Mouse (Mus musculus) liver, embryonic 15.5 days (tissue): ENCODE measurements around the gene Rpl19. TPM values are rescaled to one million over a fixed set of nuclear protein-coding genes. Genes with fewer than 3 reads are reported as not detected.
A peak's percentile ranks its signal among the peaks of the same experiment; 100 is the strongest.

Experiments used
- ATAC-seq: fragments of 200-750 bp; cut with Nextera tagmentation; 2 replicates; pipeline ENCODE4 v1.8.0; 2017; ENCODE audit warnings: moderate number of reproducible peaks, mild to moderate bottlenecking, moderate library complexity; ENCODE audit not compliant: insufficient read depth
- H3K27ac ChIP-seq: fragments of 300-500 bp; sonication (generic); replicated peaks from 2 replicates; pipeline ENCODE4 v1.5.1; 2015; ENCODE audit warnings: mild to moderate bottlenecking, inconsistent platforms
- H3K27me3 ChIP-seq: fragments of 300-500 bp; sonication (generic); 2 replicates; pipeline ENCODE4 v1.6.1; 2015; ENCODE audit warnings: mild to moderate bottlenecking, inconsistent platforms
- H3K36me3 ChIP-seq: fragments of 300-500 bp; sonication (generic); replicated peaks from 2 replicates; pipeline ENCODE4 v1.6.1; 2015; ENCODE audit warnings: moderate library complexity, mild to moderate bottlenecking, inconsistent platforms
- H3K4me1 ChIP-seq: fragments of 300-500 bp; sonication (generic); replicated peaks from 2 replicates; pipeline ENCODE4 v1.6.1; 2015; ENCODE audit warnings: inconsistent platforms
- H3K4me2 ChIP-seq: fragments of 300-500 bp; sonication (generic); 2 replicates; pipeline ENCODE4 v1.6.1; 2015; ENCODE audit warnings: moderate library complexity, mild to moderate bottlenecking, inconsistent platforms
- H3K4me3 ChIP-seq: fragments of 300-500 bp; sonication (generic); replicated peaks from 2 replicates; pipeline ENCODE4 v1.5.1; 2015; ENCODE audit warnings: mild to moderate bottlenecking, inconsistent platforms
- H3K9ac ChIP-seq: fragments of 300-500 bp; sonication (generic); 2 replicates; pipeline ENCODE4 v1.6.1; 2015; ENCODE audit warnings: moderate library complexity, mild to moderate bottlenecking, inconsistent platforms
- H3K9me3 ChIP-seq: fragments of 300-500 bp; sonication (generic); replicated peaks from 2 replicates; pipeline ENCODE4 v1.6.1; 2016; ENCODE audit warnings: inconsistent platforms
- WGBS: fragments of 180-500 bp; shearing (Covaris S2); methylation state at CpG from one replicate; pipeline ENCODE4 v1.1.7; 2015; ENCODE audit warnings: mixed read lengths; ENCODE audit not compliant: insufficient replicate concordance; 5-methylcytosine and 5-hydroxymethylcytosine counted together
- polyA plus RNA-seq: library from polyadenylated mRNA; unstranded; fragments of >200 nt; fragmentation: Nextera tagmentation; extraction: Ambion mirVana; gene quantifications from 2 replicates; pipeline ENCODE4 v1.2.1, GENCODE M21; 2015

The Rpl19 gene
- polyA plus RNA-seq, 1 experiment from 2014 or later, result 549 TPM

DNA sequence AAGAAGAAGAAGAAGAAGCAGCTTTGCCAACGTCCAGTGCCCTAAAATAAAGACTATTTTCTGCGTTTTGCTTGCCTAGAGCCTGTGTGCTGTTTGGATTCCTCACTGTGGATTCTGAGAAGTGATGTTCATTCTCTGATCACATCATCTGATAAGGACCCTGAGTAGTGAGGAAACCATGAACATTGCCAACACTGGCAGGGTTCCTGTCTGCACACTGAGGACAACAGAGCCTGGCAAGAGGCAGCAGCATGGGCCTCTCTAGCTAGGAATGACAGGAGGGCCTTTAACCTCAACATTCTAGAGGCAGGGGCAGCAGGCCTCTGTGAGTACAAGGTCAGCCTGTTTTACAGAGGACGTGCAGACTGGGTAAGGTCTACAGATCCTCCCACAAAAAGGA is 2.0 kb upstream of the Rpl19 start:
- ATAC-seq, result no peak
- Histone ChIP-seq H3K9ac (no peak overlapping the region), H3K4me2 (no peak overlapping the region), H3K4me1 (peaks cover 44% of the 10 kb centered on the region), H3K36me3 (peaks cover 15% of the 10 kb centered on the region), H3K4me3 (no peak overlapping the region), H3K27ac (no peak overlapping the region), H3K9me3 (no peaks in the 10 kb centered on the region), H3K27me3 (peaks cover 45% of the 10 kb centered on the region)
- 65% methylated on average over 3 of the region's 3 CpGs for WGBS

DNA sequence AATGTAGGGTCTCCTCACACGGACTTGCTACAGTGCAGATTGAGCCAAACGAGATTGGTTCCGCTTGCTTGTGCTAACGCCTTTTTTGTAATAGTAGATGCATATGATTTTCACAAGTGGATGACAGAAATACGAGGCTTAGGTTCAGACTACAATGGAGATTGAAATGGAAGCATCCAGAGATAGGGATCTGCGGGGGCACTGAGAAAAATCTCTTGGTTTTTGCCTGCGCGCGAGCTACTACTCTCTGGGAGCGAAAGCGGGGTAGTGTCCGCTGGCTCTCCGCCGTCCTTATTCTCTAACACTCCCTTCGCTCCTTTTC is 301 bp upstream of the Rpl19 start:
- no peaks in the 10 kb centered on the region for H3K9me3 ChIP-seq
- no peak for ATAC-seq
- H3K4me3 ChIP-seq, result peak overlapping the region; percentile 94
- H3K4me2 ChIP-seq, result peak overlapping the region; percentile 87
- WGBS, result 5% methylated on average over 15 of the region's 15 CpGs
- peak overlapping the region; percentile 76 for H3K27ac ChIP-seq
- H3K36me3 ChIP-seq, result peaks cover 31% of the 10 kb centered on the region
- H3K4me1 ChIP-seq, result peaks cover 44% of the 10 kb centered on the region
- peaks cover 28% of the 10 kb centered on the region for H3K27me3 ChIP-seq
- H3K9ac ChIP-seq, result peak overlapping the region; percentile 97

DNA sequence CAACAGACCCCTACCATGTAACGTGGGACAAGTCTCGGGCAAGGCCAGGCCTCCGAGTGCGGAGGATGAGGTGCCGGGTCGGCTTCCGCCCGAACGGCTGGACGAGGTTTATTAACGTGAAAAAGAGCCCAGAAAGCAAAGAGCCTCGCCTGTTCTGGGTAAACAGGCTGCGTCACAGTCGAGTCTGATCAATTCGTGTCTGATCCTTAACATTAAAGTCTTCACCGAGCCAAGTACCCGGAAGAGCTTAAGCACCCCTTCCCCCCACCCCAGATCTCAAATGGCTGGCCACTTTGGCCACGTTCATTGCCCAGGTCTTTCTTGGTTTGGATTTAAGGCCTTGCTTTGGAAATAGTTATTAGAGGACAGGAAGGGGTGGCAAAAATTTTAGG is 783 bp downstream of the Rpl19 start:
- Histone ChIP-seq H3K27ac (peak overlapping the region; percentile 76), H3K9ac (peak overlapping the region; percentile 97), H3K4me1 (peaks cover 33% of the 10 kb centered on the region), H3K4me3 (peak overlapping the region; percentile 94), H3K27me3 (peaks cover 17% of the 10 kb centered on the region), H3K36me3 (peaks cover 31% of the 10 kb centered on the region), H3K4me2 (peak overlapping the region; percentile 87), H3K9me3 (no peaks in the 10 kb centered on the region)
- 1% methylated on average over 18 of the region's 18 CpGs for WGBS
- no peak for ATAC-seq

DNA sequence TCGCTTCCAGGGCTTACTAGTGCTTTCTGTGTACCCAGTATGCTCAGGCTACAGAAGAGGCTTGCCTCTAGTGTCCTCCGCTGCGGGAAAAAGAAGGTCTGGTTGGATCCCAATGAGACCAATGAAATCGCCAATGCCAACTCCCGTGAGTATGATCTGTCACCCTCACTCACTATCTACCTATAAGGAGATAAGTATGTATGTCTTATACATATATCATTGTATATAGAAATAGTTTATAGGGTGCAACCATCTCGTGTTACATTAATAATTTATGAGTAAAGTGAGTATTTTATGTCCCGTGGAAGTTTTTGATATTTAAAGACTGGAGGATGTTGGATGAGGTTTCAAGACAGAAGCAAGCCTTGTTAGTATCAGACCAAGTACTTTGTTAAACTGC is 1.3 kb downstream of the Rpl19 start:
- Histone ChIP-seq H3K36me3 (peaks cover 31% of the 10 kb centered on the region), H3K4me2 (peak overlapping the region; percentile 87), H3K27me3 (peaks cover 12% of the 10 kb centered on the region), H3K9me3 (no peaks in the 10 kb centered on the region), H3K27ac (no peak overlapping the region), H3K4me1 (peaks cover 29% of the 10 kb centered on the region), H3K4me3 (peak overlapping the region; percentile 94), H3K9ac (peak overlapping the region; percentile 97)
- no peak for ATAC-seq
- 7% methylated on average over 7 of the region's 7 CpGs for WGBS

DNA sequence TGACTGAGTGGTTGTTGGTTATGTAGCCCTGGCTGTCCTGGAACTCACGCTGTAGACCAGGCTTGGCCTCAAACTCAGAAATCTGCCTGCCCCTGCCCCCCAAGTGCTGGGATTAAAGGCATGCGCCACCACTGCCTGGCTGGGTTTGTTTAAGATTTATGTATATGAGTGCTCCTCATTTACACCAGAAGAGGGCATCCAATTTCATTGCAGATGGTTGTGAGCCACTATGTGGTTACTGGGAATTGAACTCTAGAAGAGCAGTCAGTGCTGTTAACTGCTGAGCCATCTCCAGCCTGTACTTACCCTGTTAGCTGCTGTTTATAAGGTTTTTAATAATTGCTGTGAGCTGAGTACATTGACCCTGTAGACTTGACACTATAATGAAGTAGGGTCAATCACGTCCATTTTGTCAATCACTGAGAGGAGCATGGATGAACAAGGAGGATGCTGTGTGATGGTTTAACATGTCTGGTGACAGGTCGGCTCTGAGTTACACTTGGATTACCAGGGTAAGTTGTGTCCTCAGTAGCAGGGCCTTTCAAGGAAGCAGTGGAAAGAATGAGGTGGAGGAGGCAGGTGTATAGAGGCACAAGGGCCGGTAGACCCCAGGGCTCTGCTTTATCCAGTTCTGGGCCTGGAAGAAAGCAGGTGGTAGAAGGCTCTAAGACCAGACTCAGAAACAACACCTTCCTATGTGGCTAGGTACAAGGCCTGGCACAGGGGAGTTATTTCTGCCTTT is 4.4 kb downstream of the Rpl19 start:
- 62% methylated on average over 5 of the region's 5 CpGs for WGBS
- no peaks in the 10 kb centered on the region for H3K9me3 ChIP-seq
- no peak overlapping the region for H3K4me3 ChIP-seq
- peaks cover 31% of the 10 kb centered on the region for H3K36me3 ChIP-seq
- ATAC-seq, result no peak
- no peak overlapping the region for H3K27ac ChIP-seq
- peaks cover 13% of the 10 kb centered on the region for H3K27me3 ChIP-seq
- no peak overlapping the region for H3K4me2 ChIP-seq
- no peak overlapping the region for H3K9ac ChIP-seq
- peaks cover 22% of the 10 kb centered on the region for H3K4me1 ChIP-seq

DNA sequence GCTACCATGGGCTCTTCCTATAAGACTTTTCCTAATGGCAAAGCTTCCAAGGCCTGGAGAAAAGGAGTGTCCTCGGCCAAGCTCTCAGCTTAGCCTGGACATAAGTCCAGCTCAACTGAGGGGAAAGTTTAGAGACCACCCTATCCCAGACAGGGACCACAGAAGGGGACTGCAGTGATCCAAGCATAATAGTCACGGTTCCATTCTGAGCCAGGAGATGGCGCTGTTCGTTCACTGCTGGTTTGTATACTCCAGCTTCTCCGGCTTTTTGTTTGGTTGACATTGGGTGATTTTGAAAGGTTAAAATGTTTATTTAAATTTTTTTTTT is 4.9 kb downstream of the Rpl19 start:
- peaks cover 21% of the 10 kb centered on the region for H3K4me1 ChIP-seq
- H3K36me3 ChIP-seq, result peaks cover 31% of the 10 kb centered on the region
- 12% methylated on average over 5 of the region's 5 CpGs for WGBS
- H3K4me2 ChIP-seq, result no peak overlapping the region
- no peak overlapping the region for H3K4me3 ChIP-seq
- H3K9ac ChIP-seq, result no peak overlapping the region
- no peak for ATAC-seq
- peaks cover 18% of the 10 kb centered on the region for H3K27me3 ChIP-seq
- no peak overlapping the region for H3K27ac ChIP-seq
- H3K9me3 ChIP-seq, result no peaks in the 10 kb centered on the region

DNA sequence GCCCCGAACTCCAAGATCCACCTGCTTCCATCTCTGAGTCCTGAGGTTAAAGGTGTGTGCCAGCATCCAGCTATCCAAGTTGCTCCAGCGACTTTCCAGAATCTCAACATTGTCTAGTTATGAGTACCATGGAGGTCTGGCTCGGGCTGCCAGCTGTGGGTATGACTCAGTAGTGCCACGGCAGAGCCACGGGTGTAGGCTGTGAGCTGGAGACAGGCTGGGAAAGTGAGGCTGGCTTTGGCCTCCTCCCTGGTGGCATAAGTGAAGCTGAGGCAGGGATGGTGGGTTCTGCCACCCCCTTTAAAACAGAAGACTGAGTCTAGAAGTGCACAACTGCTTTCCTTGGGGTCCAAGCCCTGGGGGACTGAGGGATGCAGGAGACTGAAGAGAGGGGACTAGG is 7.6 kb downstream of the Rpl19 start:
- 64% methylated on average over 5 of the region's 5 CpGs for WGBS
- no peaks in the 10 kb centered on the region for H3K9me3 ChIP-seq

DNA sequence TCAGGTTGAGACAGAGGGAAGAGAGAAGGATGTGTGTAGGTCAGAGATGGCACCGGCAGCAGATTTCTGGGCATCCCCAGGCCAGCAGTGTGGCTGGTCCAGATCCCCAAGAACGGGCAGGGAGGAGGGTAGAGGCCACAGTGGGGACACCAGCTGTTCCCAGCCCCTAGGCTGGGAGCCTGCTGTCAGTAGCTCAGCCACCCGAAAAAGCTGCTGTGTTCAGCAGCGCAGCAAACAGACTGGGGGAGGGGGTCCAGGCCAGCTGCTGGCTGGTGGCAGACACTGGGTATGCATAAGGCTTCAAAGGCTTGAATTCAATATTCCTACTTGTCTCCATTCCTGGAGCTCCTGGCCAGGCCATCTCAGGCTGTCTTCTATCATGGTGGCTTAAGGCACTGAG is 8.3 kb downstream of the Rpl19 start:
- no peaks in the 10 kb centered on the region for H3K9me3 ChIP-seq
- peaks cover 14% of the 10 kb centered on the region for H3K36me3 ChIP-seq
- peaks cover 6% of the 10 kb centered on the region for H3K4me1 ChIP-seq
- H3K27ac ChIP-seq, result no peak overlapping the region
- H3K9ac ChIP-seq, result no peak overlapping the region
- WGBS, result 54% methylated on average over 4 of the region's 4 CpGs
- H3K27me3 ChIP-seq, result peaks cover 38% of the 10 kb centered on the region
- H3K4me2 ChIP-seq, result no peak overlapping the region
- no peak overlapping the region for H3K4me3 ChIP-seq
- no peak for ATAC-seq

More for the DNA sequence above, 7.6 kb downstream of the Rpl19 start:
- peaks cover 36% of the 10 kb centered on the region for H3K27me3 ChIP-seq
- peaks cover 21% of the 10 kb centered on the region for H3K36me3 ChIP-seq
- peaks cover 6% of the 10 kb centered on the region for H3K4me1 ChIP-seq
- no peak overlapping the region for H3K9ac ChIP-seq
- no peak for ATAC-seq
- H3K4me3 ChIP-seq, result no peak overlapping the region
- H3K4me2 ChIP-seq, result no peak overlapping the region
- no peak overlapping the region for H3K27ac ChIP-seq

DNA sequence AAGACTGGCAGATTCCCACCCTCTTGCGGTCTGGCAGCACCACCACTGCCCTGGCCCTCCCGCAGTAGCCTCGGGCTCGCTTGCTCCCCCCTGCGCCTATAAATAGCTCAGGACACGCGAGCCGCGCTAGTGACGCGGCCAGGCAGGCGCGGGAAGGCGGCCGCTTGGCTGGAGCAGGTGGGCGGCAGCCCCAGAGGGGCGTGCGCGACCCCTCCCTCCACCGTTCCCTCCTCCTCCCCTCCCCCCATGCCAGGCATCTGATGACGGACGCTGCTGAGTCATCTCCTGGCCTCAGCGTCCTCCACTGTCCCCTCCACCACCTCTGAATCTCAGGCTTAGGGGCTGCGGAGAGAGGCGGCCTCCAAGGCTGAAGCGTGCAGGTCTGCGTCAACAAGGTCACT is 9.5 kb downstream of the Rpl19 start:
- WGBS, result under 1% methylated on average over 27 of the region's 27 CpGs
- H3K36me3 ChIP-seq, result peaks cover 2% of the 10 kb centered on the region
- H3K9ac ChIP-seq, result no peak overlapping the region
- ATAC-seq, result no peak
- H3K9me3 ChIP-seq, result no peaks in the 10 kb centered on the region
- peak overlapping the region; percentile 44 for H3K4me2 ChIP-seq
- H3K27me3 ChIP-seq, result peaks cover 38% of the 10 kb centered on the region
- no peak overlapping the region for H3K27ac ChIP-seq
- no peak overlapping the region; the same call in 1 of the 2 replicates for H3K4me3 ChIP-seq
- H3K4me1 ChIP-seq, result peaks cover 6% of the 10 kb centered on the region

DNA sequence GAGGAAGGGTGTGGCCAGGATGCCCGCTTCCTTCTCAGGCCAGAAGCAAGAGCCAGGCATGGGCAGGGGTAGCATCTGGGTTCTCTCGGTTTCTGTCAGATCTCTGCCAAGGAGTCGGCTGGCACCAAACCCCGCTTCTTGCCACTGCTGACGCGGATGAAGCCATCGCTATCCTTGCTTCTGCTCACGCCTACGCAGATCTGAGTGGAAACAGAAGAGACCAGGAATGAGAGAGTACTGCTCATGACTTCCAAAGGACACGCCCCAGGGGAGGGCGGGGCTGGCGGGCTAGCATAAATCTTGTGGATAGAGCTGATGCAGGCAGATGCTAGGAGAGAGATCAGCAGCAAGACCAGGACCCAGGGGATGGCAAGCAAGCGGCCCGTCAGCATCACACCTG is 11.4 kb downstream of the Rpl19 start:
- ATAC-seq, result no peak
- peaks cover 38% of the 10 kb centered on the region for H3K27me3 ChIP-seq
- no peak overlapping the region for H3K9ac ChIP-seq
- H3K27ac ChIP-seq, result no peak overlapping the region
- H3K4me1 ChIP-seq, result peaks cover 6% of the 10 kb centered on the region
- no peaks in the 10 kb centered on the region for H3K9me3 ChIP-seq
- H3K4me3 ChIP-seq, result no peak overlapping the region
- no peaks in the 10 kb centered on the region for H3K36me3 ChIP-seq
- no peak overlapping the region for H3K4me2 ChIP-seq
- 45% methylated on average over 14 of the region's 14 CpGs for WGBS

DNA sequence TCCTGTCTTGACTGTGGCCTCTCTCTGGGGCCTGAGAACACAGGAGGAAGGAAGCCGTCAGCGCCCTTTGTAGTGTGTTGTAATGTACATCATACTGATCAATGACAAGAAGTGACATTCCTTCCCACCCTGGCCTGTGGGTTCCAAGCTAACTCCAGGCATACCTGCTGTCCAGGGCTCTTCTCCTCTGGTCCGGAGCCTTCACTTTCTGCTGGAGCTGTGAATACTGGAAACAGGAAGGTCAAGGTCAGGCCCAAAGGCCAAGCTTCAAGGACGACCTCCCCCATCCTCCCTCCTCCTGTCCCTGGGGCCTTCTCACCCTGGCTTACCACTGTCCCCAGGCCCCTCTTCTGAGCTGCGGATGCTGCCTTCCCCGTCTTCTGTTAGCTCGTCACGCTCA is 14.5 kb downstream of the Rpl19 start:
- H3K9me3 ChIP-seq, result no peaks in the 10 kb centered on the region
- H3K36me3 ChIP-seq, result no peaks in the 10 kb centered on the region
- no peak overlapping the region for H3K4me3 ChIP-seq
- peaks cover 3% of the 10 kb centered on the region for H3K4me1 ChIP-seq
- no peak for ATAC-seq
- 52% methylated on average over 8 of the region's 8 CpGs for WGBS
- H3K4me2 ChIP-seq, result no peak overlapping the region
- peaks cover 29% of the 10 kb centered on the region for H3K27me3 ChIP-seq
- H3K9ac ChIP-seq, result no peak overlapping the region
- H3K27ac ChIP-seq, result no peak overlapping the region

DNA sequence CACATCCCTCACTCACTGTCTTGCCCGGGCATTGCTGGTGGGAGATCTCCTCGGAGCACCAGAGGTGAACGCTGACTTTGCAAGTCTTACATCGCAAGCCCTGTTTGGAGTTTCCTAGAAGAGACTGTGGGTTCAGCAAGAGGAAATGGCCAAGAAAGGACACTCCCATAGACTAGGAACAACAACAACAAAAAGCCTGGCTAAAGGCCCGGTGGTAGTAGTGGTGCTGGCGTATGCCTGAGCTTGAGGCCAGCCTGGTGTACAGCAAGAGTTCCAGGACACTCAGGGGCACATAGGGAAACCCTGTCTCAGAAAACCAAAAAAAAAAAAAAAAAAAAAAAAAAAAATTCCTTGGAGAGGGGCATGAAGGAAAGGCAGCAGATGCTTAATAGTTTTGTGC is 16.2 kb downstream of the Rpl19 start:
- no peaks in the 10 kb centered on the region for H3K9me3 ChIP-seq
- no peaks in the 10 kb centered on the region for H3K4me1 ChIP-seq
- no peaks in the 10 kb centered on the region for H3K36me3 ChIP-seq
- H3K4me2 ChIP-seq, result no peak overlapping the region
- no peak overlapping the region for H3K27ac ChIP-seq
- no peak for ATAC-seq
- WGBS, result 61% methylated on average over 6 of the region's 6 CpGs
- peaks cover 17% of the 10 kb centered on the region for H3K27me3 ChIP-seq
- H3K9ac ChIP-seq, result no peak overlapping the region
- no peak overlapping the region for H3K4me3 ChIP-seq
